Mouse (Mus musculus): ENCODE measurements around the gene Ncor1. TPM values are rescaled to one million over a fixed set of nuclear protein-coding genes. Genes with fewer than 3 reads are reported as not detected.
"Not testable (repeated sequence)": the region's sequence is repeated elsewhere in the genome, so short reads cannot be mapped to it uniquely, and the experiment has no call there.

The Ncor1 gene
- polyA plus RNA-seq, 1 experiment from 2014 or later, result 123 TPM

DNA sequence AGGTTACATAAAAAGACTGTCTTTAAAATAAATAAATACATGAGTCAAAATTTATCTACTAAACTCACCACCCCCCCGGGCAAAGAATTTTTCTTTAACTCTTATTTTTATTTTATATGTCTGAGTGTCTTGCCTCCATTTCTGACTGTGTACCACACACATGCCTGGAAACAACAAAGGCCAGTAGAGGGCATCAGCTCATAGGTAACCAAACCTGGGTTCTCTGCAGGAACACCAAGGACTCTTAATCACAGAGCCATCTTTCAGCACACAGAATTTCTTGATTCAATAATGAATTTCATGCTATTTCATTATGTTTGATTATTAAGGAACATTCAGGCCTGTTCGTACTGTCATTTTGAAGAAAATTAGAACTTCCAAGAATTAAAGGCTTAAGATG lies 61.9 kb downstream of the Ncor1 start:
- H3K9me3 ChIP-seq (replicated peaks; ENCODE audit: low read length), result no peaks in the 10 kb centered on the region
- no peak overlapping the region for H3K9ac ChIP-seq (ENCODE audit: low read depth, low read length)
- no peaks in the 10 kb centered on the region for H3K4me1 ChIP-seq (replicated peaks; ENCODE audit: insufficient read depth, low read length)
- H3K4me3 ChIP-seq (replicated peaks; ENCODE audit: low read depth, low read length), result no peak overlapping the region
- DNase-seq (ENCODE audit: low spot score) (peak; percentile 64), ATAC-seq (replicated peaks; ENCODE audit: low FRiP score, low read depth) (no peak)
- no peak overlapping the region for H3K27ac ChIP-seq
- H3K4me2 ChIP-seq (ENCODE audit: low read length), result no peak overlapping the region
- WGBS, result 88% methylated on average over 2 of the region's 2 CpGs
- no peaks in the 10 kb centered on the region for H3K27me3 ChIP-seq (ENCODE audit: insufficient read depth, low read length)
- H3K36me3 ChIP-seq (ENCODE audit: insufficient read depth, low read length), result peaks cover 22% of the 10 kb centered on the region
- TF ChIP-seq CTCF (IDR thresholded peaks at IDR 0.05; ENCODE audit: low read depth), result peak; percentile 72

DNA sequence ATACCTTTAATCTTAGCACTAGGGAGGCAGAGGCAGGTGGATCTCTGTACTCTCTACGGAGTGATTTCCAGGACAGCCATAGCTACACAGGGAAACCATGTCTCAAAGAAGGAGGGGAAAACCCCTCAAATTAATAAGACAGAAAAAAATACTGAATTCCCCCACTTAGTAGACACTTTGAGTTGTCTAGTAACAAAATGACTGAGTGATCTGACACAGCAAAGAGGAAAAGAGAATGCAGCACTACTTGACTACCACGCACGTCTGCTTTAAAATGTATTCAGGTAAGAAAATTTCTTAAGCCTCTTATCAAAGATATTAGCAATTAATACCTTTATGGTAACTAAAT lies 70.0 kb downstream of the Ncor1 start:
- DNase-seq (ENCODE audit: low spot score) (no peak), ATAC-seq (replicated peaks; ENCODE audit: low FRiP score, low read depth) (no peak)
- no peaks in the 10 kb centered on the region for H3K27me3 ChIP-seq (ENCODE audit: insufficient read depth, low read length)
- 96% methylated on average over 3 of the region's 3 CpGs for WGBS
- H3K4me1 ChIP-seq (replicated peaks; ENCODE audit: insufficient read depth, low read length), result no peaks in the 10 kb centered on the region
- H3K4me3 ChIP-seq (replicated peaks; ENCODE audit: low read depth, low read length), result no peak overlapping the region
- TF ChIP-seq CTCF (IDR thresholded peaks at IDR 0.05; ENCODE audit: low read depth), result no peak
- no peak overlapping the region for H3K4me2 ChIP-seq (ENCODE audit: low read length)
- H3K9ac ChIP-seq (ENCODE audit: low read depth, low read length), result no peak overlapping the region
- H3K9me3 ChIP-seq (replicated peaks; ENCODE audit: low read length), result no peaks in the 10 kb centered on the region
- H3K27ac ChIP-seq, result no peak overlapping the region
- H3K36me3 ChIP-seq (ENCODE audit: insufficient read depth, low read length), result peaks cover 31% of the 10 kb centered on the region

DNA sequence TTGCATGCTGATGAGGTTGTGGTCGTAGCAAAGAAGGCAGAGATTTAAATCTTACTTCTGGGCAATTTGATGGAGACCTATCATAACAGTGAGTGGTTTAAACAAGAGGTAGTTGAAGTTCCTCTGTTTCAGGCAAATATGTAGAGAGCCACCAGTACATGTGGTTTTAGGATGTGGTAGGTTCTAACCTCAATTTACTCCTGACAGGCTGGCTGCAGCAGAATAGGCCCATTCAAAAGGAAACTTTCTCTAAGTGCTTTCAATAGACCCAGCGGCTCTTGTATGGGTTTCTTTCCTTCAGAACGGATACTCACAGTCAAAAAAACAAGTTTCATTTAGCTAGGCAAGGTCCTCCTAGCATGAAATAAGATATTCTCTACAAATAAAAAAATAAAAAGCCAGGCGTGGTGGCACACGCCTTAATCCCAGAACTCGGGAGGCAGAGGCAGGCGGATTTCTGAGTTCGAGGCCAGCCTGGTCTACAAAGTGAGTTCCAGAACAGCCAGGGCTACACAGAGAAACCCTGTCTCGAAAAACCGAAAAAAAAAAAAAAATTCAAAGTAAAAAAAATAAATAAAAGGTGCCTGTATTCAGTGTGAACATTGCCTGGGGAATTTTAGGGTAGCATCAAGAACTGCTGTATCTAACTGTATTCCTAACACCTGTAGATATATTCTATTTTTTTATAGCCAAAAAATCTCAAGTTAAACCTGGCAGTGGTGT lies 70.6 kb downstream of the Ncor1 start:
- no peak for TF ChIP-seq CTCF (IDR thresholded peaks at IDR 0.05; ENCODE audit: low read depth)
- ATAC-seq (replicated peaks; ENCODE audit: low FRiP score, low read depth) (no peak), DNase-seq (ENCODE audit: low spot score) (no peak)
- Histone ChIP-seq H3K27me3 (ENCODE audit: insufficient read depth, low read length) (no peaks in the 10 kb centered on the region), H3K4me1 (replicated peaks; ENCODE audit: insufficient read depth, low read length) (no peaks in the 10 kb centered on the region), H3K4me3 (replicated peaks; ENCODE audit: low read depth, low read length) (no peak overlapping the region), H3K27ac (no peak overlapping the region), H3K9ac (ENCODE audit: low read depth, low read length) (no peak overlapping the region), H3K4me2 (ENCODE audit: low read length) (no peak overlapping the region), H3K36me3 (ENCODE audit: insufficient read depth, low read length) (peaks cover 31% of the 10 kb centered on the region), H3K9me3 (replicated peaks; ENCODE audit: low read length) (no peaks in the 10 kb centered on the region)
- 94% methylated on average over 10 of the region's 10 CpGs for WGBS

DNA sequence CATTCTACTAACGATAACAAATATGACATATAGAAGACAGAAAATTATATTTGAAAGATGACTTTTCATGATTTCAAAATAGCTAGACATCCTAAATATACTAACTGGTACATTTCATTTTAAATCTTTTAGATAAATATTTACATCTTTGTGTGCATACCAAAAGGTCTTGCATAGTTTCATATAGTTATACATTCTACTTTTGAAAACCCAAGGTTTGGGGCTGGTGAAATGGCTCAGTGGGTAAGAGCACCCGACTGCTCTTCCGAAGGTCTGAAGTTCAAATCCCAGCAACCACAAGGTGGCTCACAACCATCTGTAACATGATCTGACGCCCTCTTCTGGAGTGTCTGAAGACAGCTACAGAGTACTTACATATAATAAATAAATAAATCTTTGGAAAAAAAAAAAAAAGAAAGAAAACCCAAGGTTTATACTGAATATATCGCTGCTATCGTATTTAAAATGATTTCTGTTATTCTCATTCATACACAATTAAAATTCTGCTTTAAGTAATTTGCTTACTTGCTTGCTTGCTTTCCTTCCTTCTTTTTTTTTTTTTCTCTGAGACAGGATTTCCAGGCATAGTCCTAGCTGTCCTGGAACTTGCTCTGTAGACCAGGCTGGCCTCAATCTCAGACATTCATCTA lies 81.0 kb downstream of the Ncor1 start:
- not testable (repeated sequence) for H3K4me2 ChIP-seq (ENCODE audit: low read length); H3K27ac ChIP-seq; H3K4me1 ChIP-seq (replicated peaks; ENCODE audit: insufficient read depth, low read length); H3K4me3 ChIP-seq (replicated peaks; ENCODE audit: low read depth, low read length); H3K9ac ChIP-seq (ENCODE audit: low read depth, low read length); ATAC-seq (replicated peaks; ENCODE audit: low FRiP score, low read depth); DNase-seq (ENCODE audit: low spot score); H3K27me3 ChIP-seq (ENCODE audit: insufficient read depth, low read length); H3K9me3 ChIP-seq (replicated peaks; ENCODE audit: low read length)
- TF ChIP-seq CTCF (IDR thresholded peaks at IDR 0.05; ENCODE audit: low read depth), result peak; percentile 31
- WGBS, result 86% methylated on average over 6 of the region's 6 CpGs
- peaks cover 29% of the 10 kb centered on the region for H3K36me3 ChIP-seq (ENCODE audit: insufficient read depth, low read length)

DNA sequence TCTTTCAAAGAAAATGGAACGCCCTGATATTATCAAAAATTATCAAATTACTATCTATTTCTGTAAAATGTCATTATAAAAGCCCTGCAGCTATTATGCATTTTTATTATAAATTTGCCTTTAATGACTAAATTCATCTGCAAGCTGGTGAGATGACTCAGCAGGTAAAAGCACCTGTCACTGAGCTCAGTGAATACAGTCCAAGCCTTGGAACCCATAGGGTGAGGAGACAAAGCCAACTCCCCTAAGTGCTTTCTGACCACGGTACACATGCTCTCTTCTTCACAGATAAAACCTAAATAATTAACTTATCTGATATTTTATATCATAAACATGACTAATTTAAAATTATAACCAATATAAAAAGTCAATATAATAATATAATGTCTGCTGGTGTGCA lies 86.6 kb downstream of the Ncor1 start:
- H3K9me3 ChIP-seq (replicated peaks; ENCODE audit: low read length), result no peaks in the 10 kb centered on the region
- no peak for ATAC-seq (replicated peaks; ENCODE audit: low FRiP score, low read depth)
- no peaks in the 10 kb centered on the region for H3K27me3 ChIP-seq (ENCODE audit: insufficient read depth, low read length)
- peaks cover 34% of the 10 kb centered on the region for H3K36me3 ChIP-seq (ENCODE audit: insufficient read depth, low read length)
- DNase-seq (ENCODE audit: low spot score), result no peak
- no peak overlapping the region for H3K9ac ChIP-seq (ENCODE audit: low read depth, low read length)
- no peak overlapping the region for H3K4me2 ChIP-seq (ENCODE audit: low read length)
- H3K4me3 ChIP-seq (replicated peaks; ENCODE audit: low read depth, low read length), result no peak overlapping the region
- no peak overlapping the region for H3K27ac ChIP-seq
- no peak for TF ChIP-seq CTCF (IDR thresholded peaks at IDR 0.05; ENCODE audit: low read depth)
- 94% methylated on average over 2 of the region's 2 CpGs for WGBS
- no peaks in the 10 kb centered on the region for H3K4me1 ChIP-seq (replicated peaks; ENCODE audit: insufficient read depth, low read length)

DNA sequence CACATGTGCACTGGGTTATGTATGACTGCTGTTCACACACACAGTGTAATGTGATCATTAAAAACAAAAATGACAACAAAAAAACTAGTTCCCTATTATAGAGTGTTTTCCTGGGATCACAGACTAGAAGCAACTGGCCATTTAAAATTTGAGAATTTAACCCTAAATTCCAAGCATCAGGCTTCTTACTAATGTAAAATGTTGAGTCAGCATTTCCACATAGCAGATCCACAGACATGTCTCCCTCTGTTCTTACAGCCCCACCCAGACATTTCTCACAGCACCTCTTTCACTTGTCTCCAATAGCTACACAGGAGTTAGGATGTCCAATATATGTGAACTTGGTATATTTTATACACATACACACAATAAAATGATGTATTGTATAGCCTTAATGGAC lies 88.4 kb downstream of the Ncor1 start:
- H3K4me1 ChIP-seq (replicated peaks; ENCODE audit: insufficient read depth, low read length), result no peaks in the 10 kb centered on the region
- no peaks in the 10 kb centered on the region for H3K27me3 ChIP-seq (ENCODE audit: insufficient read depth, low read length)
- H3K4me2 ChIP-seq (ENCODE audit: low read length), result no peak overlapping the region
- H3K9me3 ChIP-seq (replicated peaks; ENCODE audit: low read length), result no peaks in the 10 kb centered on the region
- DNase-seq (ENCODE audit: low spot score) (no peak), ATAC-seq (replicated peaks; ENCODE audit: low FRiP score, low read depth) (no peak)
- TF ChIP-seq CTCF (IDR thresholded peaks at IDR 0.05; ENCODE audit: low read depth), result no peak
- no peak overlapping the region for H3K27ac ChIP-seq
- no peak overlapping the region for H3K9ac ChIP-seq (ENCODE audit: low read depth, low read length)
- H3K4me3 ChIP-seq (replicated peaks; ENCODE audit: low read depth, low read length), result no peak overlapping the region
- H3K36me3 ChIP-seq (ENCODE audit: insufficient read depth, low read length), result peaks cover 40% of the 10 kb centered on the region

Measured in kidney, postnatal 0 days (tissue).